Mouse (Mus musculus): Measurements from ENCODE around the gene Ajuba. TPM values are rescaled to one million over a fixed set of nuclear protein-coding genes. Genes with fewer than 3 reads are reported as not detected.

Gene Ajuba
- polyA plus RNA-seq, 1 experiment from 2014 or later: 14.9 TPM

DNA sequence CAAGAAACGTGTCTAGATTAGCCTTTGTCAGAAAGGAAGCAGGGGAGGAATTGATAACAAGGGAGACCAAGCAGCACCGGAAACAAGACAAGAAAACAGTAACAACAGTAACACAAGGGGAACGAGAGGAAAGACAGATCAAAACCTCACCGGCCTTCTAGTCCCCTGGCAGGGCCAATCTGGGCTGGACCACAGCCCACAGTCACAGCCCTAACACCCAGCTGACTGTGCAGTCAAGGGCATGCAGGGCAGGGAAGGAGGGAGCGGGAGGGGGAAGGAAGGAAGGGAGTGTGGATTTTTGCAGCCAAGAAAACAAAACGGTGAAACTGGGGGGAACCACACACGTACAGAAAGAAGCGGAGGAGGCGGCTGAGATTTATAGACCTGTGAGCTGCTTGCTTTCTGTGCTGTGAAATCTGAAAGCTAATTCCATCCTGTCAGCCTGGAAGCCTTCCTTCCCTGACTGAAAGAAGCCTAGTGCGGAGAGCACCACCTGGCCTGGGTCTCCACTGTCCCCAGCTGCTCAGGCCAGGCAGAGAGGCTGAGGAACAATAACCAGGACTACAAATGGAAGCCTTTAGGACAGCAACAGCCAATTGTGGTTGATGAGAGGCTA is 15.1 kb upstream of the Ajuba start:
- no peak for DNase-seq (ENCODE audit: low spot score)

DNA sequence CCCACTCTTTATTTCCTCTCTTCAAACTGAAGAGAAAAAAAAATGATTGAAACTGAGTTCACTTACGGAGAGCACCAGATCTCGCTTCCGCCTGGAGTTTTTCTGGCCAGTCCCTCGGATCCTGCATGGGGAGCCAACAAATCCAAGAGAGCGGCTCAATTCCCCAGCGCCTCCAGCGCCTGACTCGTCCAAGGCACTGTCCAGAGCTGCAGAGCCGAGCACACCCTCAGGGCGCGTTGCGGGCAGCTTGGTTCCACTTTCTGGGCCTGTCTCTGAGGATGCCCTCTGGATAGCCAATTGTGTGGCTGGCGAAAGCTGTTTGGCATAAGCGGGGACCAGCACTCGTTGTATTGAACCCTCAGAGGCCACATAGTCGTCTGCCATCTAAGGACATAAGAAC is 13.7 kb upstream of the Ajuba start:
- DNase-seq (ENCODE audit: low spot score): no peak

DNA sequence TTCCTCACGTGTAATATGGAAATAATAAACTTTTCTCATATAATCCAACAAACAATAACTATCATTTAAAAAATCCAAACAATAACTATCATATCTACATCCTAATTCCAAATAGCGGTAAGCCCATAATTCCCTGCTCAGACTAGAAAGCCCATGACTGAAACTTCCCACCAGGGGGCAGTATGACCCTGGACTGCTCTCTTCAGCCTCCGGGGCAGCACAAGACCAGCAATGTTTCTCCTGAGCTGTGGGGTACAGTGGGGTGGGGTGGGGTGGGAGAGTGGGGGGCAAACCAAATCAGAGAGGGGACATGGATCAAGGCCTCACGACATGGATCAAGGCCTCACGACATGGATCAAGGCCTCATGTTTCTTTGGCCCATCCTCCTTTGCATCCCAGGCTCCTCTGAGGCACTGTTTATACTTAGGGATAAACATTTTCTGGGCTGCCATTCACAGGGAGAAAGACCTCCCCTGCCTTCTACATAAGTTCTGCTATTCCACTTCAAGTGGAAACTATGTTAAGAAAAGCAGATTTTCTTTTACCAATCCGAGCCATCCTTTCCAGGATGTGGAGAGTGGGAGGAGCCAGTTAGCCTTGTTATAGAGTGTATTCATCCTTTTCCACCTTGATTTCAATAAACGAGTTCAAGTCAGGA is 6.5 kb upstream of the Ajuba start:
- peak; percentile 58 for DNase-seq (ENCODE audit: low spot score)

DNA sequence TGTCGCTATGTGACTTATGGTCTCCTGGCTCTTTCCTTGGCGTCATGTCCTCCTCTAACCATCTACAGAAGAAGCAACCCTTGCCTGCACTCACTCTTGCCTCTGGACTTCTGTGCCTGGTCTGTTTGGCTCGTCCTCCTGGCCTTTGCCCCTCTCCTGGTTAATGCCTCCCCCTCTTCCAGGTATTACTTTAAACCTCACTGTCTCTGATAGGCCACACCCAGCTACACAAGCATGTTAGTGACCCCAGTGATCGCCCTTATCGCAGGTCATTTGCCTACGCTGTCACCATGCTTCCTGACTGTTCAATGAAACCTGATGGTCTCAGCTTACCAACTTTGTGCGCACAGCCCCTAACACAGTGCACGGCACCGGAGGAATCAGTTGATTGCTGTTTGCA is 5.2 kb upstream of the Ajuba start:
- no peak for DNase-seq (ENCODE audit: low spot score)

DNA sequence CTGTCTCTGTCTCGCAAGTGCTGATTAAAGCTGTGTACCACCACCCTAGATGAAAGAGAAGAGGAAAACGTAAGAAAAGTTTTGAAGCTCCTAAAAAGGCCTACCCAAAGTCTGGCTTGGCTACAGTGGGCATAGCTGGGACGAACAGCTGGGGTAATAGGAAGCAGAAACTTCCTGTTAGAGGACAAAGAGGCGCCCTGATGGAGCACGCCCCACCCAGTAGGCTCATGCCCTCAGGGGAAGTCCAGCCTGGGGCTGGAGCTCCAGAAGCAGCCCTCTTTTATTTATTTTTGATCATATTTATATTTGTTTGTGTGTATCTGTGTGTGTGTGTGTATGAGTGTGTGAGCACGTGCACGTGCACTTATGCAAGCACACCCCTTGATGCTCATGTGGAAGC is 2.3 kb upstream of the Ajuba start:
- DNase-seq (ENCODE audit: low spot score): no peak

DNA sequence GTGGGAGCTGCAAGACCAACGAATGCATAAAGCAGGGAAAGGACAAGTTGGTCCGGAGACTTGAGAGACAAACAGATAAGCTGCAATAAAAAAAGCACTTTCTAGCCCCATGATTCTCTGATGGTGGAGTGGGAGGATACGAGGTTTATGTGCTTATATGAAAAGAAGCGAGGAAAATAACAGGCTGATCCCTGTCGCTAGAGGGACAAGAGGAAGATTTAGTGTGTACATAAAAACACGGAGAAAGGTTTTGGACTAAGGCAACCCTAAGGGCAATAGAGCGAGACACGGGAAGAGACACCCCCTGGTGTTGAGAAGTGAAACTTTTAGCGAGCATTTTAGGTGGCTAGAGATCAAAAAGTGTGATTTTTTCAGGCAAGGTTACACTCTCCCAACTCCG is 705 bp upstream of the Ajuba start:
- peak; percentile 73 for DNase-seq (ENCODE audit: low spot score)

DNA sequence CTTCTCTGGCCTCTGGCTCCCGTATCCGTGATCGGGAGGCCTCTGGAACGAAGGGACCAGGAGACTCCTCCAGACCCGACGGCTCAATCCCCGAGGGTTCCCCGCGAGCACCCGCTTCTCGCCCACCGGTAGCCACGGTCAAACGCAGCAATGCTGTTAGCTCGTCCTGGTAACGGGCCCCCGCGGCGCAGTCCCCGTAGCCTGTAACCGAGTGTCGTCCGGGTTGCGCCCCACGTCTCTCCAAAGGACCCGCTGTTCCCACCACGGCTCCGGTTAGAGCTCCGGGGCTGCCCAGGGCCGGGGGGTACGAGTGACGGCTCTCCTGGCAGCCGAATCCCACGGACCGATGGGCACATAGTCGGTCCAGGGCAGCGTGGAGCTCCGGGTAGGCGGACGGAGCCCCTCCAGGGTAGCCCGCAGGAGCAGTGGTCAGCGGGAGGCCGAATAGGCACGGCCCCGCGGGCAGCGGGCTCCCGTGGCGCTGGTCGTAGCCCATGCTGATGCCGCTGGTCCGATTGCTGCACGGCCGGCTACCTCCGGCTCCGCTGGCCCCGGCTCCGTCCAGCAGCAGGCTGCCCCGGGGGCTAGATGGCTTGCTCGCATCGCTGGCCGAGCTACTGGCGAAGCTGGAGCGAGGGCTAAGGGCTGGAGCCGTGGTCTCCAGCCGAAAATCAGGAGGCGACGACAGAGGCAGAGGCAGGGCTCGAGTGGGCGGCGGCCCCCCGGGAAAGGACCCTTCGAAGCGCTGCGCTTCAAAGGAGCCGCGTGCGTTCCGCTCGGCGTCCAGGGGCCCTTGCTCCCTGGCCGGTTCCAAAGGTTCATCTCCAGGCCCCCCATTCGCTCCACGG is 893 bp downstream of the Ajuba start:
- peak; percentile 14 for DNase-seq (ENCODE audit: low spot score)

DNA sequence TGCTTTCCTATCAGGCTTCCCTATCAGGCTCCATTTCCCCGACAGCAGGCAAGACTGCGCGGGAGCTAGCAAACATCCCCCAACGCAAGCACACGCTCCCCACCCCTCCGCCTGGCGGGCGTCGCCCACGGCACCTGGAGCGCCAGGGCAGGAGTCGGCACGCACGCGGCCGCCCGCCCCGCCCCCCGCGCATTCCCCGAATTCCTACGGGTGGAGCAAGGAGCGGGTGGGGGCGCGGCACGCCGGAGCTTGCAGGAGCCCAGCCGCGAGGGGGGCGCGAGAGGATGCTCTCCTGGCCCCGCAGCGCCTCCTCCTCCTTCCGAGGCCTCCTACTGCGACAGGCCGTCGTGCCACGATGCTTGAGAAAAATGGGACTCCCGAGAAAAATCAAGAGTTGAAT is 1.7 kb downstream of the Ajuba start:
- peak; percentile 30 for DNase-seq (ENCODE audit: low spot score)

DNA sequence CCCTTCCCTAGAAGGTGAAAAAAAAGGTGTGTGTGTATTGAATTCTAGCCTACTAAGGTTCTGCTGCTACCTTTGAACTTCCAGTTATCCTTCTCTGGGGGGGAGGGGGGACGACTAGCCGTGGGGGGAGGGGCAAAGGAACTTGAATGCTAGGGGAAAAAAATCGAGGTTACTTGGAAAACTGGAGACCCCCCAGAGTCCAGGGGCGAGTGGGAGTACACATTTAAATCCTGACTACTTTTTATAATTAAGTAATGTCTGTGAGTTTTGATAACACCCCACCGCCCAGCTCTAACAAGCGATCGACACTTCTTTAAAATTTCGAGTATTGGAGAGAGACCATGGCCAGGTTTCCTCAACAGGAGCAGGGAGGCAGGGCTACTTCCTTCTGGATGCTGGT is 2.3 kb downstream of the Ajuba start:
- no peak for DNase-seq (ENCODE audit: low spot score)

DNA sequence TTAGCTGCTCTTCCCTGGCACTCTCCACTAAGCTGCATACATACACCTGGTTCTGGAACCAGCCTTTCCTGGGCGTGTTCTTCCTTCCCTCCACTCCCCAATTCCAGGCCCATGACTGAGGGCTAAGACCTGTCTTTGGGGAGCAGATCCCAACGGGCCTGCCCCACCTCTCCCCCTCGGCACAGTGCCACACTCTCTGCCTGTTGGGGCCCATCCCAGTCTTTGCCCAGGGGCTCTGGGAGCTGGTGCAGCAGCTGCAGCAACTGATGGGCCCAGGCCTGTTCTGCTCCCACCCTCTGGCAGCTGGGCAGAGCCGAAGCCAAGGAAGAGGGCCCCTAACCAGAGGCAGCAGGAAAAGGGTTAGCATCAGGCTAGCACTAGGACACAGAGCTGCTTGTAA is 3.1 kb downstream of the Ajuba start:
- DNase-seq (ENCODE audit: low spot score): no peak

DNA sequence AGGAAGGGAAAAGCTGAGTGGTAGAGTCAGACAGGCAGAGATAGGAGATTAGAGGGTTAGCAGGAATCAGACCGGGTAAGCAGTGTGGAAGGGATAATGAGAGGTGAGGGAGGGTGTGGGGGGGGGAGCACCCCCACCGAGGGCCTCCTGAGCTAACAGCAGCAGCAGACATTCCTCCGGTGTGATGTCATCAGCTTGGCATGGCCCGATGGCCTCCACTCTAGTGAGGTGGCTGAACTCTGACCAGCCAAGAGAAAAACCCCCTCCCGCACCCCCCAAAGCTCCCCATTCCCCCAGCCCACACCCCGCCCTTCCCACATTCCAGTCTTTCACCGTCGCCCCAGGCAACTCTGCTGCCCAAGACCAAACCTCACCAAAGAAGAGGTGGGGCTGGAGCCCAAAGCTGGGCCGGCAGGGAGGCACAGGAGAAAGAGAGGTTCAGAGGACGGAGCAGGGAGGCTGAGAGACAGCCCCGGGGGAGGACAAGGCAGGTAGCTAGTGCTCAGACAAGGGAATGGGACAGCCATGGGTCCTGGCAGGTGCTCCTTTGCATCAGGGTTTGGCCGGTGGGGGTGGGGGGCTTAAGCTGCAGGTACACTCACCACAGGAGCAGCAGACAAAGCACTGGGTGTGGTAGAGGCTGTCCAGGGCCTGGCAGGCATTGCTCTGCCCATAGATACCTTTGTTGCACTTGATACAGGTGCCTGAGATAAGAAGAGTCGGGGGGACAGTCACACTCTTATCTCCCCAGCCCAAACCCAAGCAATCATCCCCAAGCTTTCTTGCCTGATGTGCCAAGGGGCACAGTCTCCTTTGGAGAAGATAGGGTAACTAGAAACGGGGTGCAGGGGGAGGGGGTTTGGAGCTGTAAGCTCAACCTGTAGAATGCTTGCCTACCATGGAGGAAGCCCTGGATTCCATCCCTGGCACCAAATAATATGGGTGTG is 4.3 kb downstream of the Ajuba start:
- DNase-seq (ENCODE audit: low spot score): no peak

DNA sequence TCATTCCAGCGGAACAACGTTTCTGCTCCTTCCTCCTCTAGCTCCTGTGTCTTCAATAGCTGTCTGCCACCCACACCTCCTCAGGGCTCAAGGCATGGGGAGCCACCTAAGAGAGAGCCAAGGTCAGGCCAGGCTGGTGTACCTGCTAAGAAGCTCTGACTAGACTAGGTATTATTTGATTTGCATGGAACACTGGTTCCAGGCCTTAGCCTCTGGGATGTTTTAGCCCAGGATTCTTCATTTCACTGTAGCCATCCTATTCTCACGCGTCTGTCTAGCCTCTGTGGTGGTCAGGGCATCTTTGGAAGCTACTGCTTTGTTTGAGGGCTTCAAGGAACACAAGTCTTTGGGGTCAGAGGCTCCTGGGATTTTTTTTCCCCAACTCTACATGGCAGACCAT is 5.2 kb downstream of the Ajuba start:
- no peak for DNase-seq (ENCODE audit: low spot score)

DNA sequence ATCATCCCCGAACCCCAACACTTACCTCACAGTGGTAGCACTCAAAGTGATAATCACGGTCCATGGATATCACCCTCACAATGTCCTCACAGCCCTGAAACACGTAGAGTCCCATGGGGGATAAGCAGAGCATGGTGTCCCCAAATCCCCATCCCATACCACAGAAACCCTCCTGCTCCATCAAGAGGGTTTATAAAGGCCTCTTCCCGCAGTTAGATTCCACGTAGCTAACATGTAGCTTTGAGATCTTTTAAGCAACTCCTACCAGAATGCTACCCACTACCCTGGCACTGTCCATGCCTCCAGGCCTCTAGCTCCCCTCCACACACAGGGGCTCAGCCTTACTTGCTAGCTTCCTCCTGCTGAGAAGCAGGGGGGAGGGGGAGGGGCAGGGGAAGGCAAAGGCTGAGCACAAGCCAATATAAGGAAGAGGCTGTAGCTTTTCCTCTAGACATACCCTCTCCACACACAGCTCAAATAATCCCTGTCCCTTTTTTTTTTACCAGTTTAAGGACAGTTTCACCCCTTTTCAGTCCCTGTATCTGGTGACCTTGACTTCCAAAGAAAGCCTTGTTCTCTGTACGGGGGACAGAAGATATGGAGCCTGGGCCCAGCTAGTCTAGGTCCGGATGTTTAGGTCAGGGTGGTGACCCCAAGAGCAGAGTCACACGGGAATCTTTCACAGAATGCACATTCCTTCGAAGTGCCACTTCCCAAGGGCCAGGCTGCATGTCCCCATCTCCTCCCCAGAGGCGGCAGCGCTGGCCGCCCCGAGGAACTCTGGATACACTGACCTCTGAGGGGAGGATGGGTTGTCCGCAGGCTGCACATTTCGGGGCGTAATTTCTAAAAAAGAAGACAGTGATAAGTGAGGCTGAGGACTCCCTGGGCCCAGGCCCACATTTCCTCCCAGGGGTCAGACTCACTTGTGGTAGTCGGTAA is 7.6 kb downstream of the Ajuba start:
- DNase-seq (ENCODE audit: low spot score): peak; percentile 18

DNA sequence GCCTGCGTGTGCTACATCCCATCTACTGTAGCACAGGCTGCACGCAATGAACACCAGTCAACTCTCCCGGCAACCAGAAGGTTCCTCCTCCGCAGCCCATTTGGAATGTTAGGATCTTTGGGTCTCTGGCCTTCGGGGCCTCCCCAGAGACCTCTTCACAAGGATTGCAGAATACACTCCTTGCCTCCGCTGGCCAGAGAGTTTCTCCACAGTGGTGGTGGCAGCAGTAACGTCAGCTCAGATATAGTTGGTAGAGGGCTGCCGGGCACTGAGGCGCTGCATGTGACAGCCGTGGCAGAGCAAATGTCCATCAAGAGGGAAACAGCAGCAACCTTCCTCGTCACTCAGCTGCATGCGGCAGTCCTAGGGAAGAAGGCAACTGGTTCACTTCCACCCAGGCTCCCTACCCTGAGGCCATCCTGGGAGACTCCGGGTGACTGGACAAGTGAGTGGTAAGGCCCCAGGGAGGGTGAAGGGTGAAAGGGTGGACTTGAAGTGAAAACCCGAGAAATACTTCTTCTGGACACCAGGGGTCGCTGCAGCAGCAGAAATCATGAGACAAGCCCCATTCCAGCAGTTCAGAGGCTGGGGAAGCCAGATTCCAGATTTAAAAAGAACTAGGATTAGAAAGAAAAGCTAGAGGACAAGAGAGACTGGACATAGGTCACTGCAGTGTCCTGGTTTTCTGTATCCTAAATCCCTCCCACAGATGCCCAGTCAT is 8.5 kb downstream of the Ajuba start:
- peak; percentile 65 for DNase-seq (ENCODE audit: low spot score)

DNA sequence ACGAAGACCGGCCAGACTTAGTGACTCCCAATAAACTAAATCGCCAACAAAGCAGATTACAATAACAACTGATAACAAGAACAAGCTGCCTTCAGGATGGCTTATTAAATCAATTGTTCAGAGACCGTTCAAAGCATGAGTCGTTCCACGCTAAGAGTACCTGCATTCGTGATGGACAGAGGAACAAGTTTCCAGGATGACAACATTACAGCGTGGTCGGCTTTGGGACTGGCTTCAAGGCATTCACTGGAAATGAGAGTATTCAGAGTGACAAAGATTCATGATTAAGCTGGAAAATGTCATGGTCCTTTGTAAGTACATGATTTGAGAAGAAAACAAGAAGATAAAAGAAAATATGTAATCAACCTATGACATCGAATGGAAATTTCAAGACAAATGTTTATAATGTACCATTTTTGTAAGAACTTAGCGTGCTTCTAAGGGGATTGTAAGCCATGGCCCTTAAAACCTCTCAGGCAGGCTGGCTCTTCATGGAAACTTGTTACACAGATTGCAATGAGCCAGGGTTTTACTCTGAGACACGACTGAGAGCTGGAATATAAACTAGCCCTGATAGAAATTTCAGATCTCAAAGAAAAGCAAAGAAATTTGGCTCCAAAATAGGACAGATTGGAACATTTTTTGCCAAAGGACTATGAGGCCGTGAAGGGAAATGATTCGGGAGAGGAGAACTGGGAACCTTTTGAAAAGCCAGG is 16.7 kb downstream of the Ajuba start:
- no peak for DNase-seq (ENCODE audit: low spot score)

DNA sequence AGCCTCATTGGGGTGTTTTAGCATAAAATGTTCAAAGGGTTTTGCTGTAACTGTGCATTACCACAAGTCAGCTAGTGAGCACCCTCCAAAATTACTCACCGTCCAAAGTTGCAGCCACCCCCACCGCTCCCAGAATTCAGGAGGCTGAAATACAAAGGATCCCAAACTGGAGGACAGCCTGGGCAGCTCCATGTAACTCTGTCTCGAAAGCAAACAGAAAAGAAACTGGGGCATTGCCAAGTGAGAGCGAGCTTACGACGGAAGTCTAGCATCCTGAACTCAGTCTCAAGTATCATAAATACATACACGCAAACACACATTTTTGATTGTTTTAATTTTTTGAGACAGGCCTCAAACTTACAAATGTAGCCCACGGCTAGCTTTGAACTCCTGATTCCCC is 20.0 kb downstream of the Ajuba start:
- DNase-seq (ENCODE audit: low spot score): no peak

DNA sequence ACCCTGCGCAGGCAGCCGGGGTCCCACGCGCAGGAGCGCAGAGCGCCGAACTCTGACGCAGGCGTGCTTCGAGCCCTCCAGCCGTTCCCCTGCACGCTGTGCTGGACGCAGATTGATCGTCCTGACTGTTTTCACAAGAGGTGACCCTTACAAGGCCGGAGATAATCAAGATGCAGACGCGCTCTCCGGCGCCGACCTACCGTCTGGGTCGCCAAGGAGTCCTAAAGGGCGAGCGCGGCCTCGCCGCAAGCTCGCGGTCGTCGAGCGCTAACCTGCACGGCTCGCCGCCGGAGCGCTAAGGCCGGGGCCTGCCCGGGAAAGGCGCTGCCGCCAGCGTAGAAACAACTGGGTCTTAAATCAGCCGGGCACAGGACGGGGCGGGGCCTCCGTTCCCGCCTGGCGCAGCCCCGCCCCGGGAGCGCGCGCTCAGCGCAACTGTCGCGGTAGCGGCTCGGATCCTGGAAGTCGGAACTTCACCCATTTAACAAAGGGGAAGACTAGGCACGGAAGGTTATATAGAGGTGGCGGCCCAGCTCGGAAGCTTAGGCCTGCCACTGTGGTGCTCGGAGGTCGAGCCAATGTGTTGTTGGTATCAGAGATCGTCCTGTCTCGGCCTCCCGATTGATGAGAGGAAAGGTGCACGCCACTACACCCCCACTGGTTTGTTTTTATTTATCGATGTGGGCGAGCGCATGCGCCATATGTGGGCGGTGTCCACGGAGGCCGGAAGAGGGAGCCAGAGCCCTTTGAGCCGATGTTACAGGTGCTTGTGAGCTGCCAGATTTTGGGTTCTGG is 23.2 kb downstream of the Ajuba start, which contains the start of gene Haus4:
Gene Haus4, minus strand, starts transcription at position 642 of the 795 bp plus-strand sequence.
- peak; percentile 88 for DNase-seq (ENCODE audit: low spot score)

DNA sequence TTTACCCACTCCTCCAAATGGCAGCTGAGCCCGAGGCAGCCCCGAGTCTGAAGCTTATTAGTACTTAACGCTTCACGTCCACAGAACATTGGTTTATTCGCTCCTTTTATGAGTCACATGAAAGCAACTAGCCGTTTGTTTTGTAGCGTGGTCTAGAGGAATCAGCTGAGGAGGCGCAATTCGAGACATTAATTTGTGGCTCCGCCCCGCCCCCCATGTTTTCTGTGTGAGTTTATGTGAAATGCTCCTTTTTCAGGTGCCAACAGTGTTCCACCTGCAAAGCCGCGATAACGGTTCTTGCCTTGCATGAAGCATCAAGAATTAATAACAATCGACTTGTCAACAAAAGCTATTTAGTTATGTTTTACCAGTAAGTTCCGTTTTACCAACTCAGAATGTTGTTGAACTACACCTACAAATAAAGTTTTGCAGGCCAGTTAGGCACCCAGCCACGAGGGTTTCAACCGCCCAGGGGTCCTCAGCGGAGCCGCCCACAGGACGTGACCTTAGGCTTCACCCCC is 23.8 kb downstream of the Ajuba start:
- DNase-seq (ENCODE audit: low spot score): no peak

All from thymus, postnatal 0 days (tissue).